7 mouse cellular contexts compared by ENCODE assay signal in genomic region chr13:99447403-99448199, GRCm38 (mm10).
DNase-seq lines count a peak whose midpoint lies in the region; ATAC-seq and TF ChIP-seq lines count a peak whose summit lies in the region.

No protein-coding gene starts in this region.

- peaks cover 41% of the 10 kb centered on the region for H3K36me3 ChIP-seq in forebrain, embryonic 10.5 days (replicated peaks)
- H3K36me3 ChIP-seq in hindbrain, embryonic 10.5 days = peaks cover 34% of the 10 kb centered on the region
- peaks cover 2% of the 10 kb centered on the region; the same call in 1 of the 2 replicates for H3K36me3 ChIP-seq in midbrain, embryonic 11.5 days (ENCODE audit: control insufficient read depth, insufficient read depth, low read length)
- no peaks in the 10 kb centered on the region for H3K36me3 ChIP-seq in stomach, postnatal 0 days (ENCODE audit: control insufficient read depth, insufficient read depth, low read length)

- peaks cover 89% of the 10 kb centered on the region for H3K4me1 ChIP-seq in forebrain, embryonic 10.5 days
- peaks cover 88% of the 10 kb centered on the region for H3K4me1 ChIP-seq in hindbrain, embryonic 10.5 days (replicated peaks)
- peaks cover 56% of the 10 kb centered on the region for H3K4me1 ChIP-seq in midbrain, embryonic 11.5 days (ENCODE audit: control insufficient read depth, insufficient read depth, low read length)
- no peaks in the 10 kb centered on the region for H3K4me1 ChIP-seq in stomach, postnatal 0 days (replicated peaks; ENCODE audit: control insufficient read depth, insufficient read depth)

- peak overlapping the region; percentile 94 for H3K27ac ChIP-seq in forebrain, embryonic 10.5 days
- peak overlapping the region; percentile 93 for H3K27ac ChIP-seq in hindbrain, embryonic 10.5 days
- peak overlapping the region; percentile 94 for H3K27ac ChIP-seq in midbrain, embryonic 11.5 days (ENCODE audit: low read depth, low read length)
- H3K27ac ChIP-seq in stomach, postnatal 0 days (replicated peaks) = no peak overlapping the region

- no peaks in the 10 kb centered on the region for H3K27me3 ChIP-seq in forebrain, embryonic 10.5 days (ENCODE audit: poor library complexity, severe bottlenecking)
- H3K27me3 ChIP-seq in hindbrain, embryonic 10.5 days (ENCODE audit: insufficient read depth, poor library complexity, severe bottlenecking) = no peaks in the 10 kb centered on the region
- H3K27me3 ChIP-seq in midbrain, embryonic 11.5 days (ENCODE audit: control insufficient read depth, insufficient read depth, low read length) = no peaks in the 10 kb centered on the region
- H3K27me3 ChIP-seq in stomach, postnatal 0 days (ENCODE audit: control insufficient read depth, insufficient read depth, low read length) = no peaks in the 10 kb centered on the region

- TF ChIP-seq EP300 in stomach, postnatal 0 days (optimal IDR thresholded peaks at IDR 0.05) = no peak

- peak overlapping the region; percentile 57 for H3K4me3 ChIP-seq in forebrain, embryonic 10.5 days
- peak overlapping the region; percentile 60 for H3K4me3 ChIP-seq in hindbrain, embryonic 10.5 days
- peak overlapping the region; percentile 25 for H3K4me3 ChIP-seq in midbrain, embryonic 11.5 days (ENCODE audit: low read depth, low read length)
- no peak overlapping the region for H3K4me3 ChIP-seq in stomach, postnatal 0 days (ENCODE audit: low read depth, low read length)

- peak overlapping the region; percentile 59 for H3K9ac ChIP-seq in midbrain, embryonic 11.5 days (ENCODE audit: low read length)
- no peak overlapping the region for H3K9ac ChIP-seq in stomach, postnatal 0 days (ENCODE audit: low read length)

- no peak; the same call in 1 of the 2 replicates for TF ChIP-seq CTCF in stomach, postnatal 0 days (IDR thresholded peaks at IDR 0.05; ENCODE audit: low read depth)

- DNase-seq in MN1 (ENCODE audit: low spot score) = peak; percentile 60
- DNase-seq in adrenal gland, postnatal 14 days = peak; percentile 42
- DNase-seq in forebrain, embryonic 10.5 days (ENCODE audit: extremely low spot score, low spot score) = peak; percentile 29
- DNase-seq in hindbrain, embryonic 10.5 days (ENCODE audit: low spot score) = peak; percentile 53
- peak; percentile 90 for DNase-seq in midbrain, embryonic 11.5 days (ENCODE audit: low spot score, missing footprints)
- DNase-seq in stomach, postnatal 0 days (ENCODE audit: low spot score) = no peak
- DNase-seq in B cell, adult 2 months = no peak

- WGBS in forebrain, embryonic 10.5 days = 49% methylated on average over 11 of the region's 11 CpGs
- WGBS in hindbrain, embryonic 10.5 days = 21% methylated on average over 11 of the region's 11 CpGs
- 24% methylated on average over 11 of the region's 11 CpGs for WGBS in midbrain, embryonic 11.5 days
- 47% methylated on average over 11 of the region's 11 CpGs for WGBS in stomach, postnatal 0 days

- no peaks in the 10 kb centered on the region for H3K9me3 ChIP-seq in forebrain, embryonic 10.5 days
- no peaks in the 10 kb centered on the region for H3K9me3 ChIP-seq in hindbrain, embryonic 10.5 days
- no peaks in the 10 kb centered on the region for H3K9me3 ChIP-seq in midbrain, embryonic 11.5 days (ENCODE audit: control insufficient read depth, low read length)
- H3K9me3 ChIP-seq in stomach, postnatal 0 days (ENCODE audit: control insufficient read depth, low read length) = no peaks in the 10 kb centered on the region

- H3K4me2 ChIP-seq in midbrain, embryonic 11.5 days = peak overlapping the region; percentile 61
- no peak overlapping the region for H3K4me2 ChIP-seq in stomach, postnatal 0 days (replicated peaks; ENCODE audit: low read depth)

- ATAC-seq in midbrain, embryonic 11.5 days (ENCODE audit: low FRiP score) = peak; percentile 35
- ATAC-seq in stomach, postnatal 0 days (ENCODE audit: low FRiP score, low TSS enrichment) = peak; percentile 24; the same call in 1 of the 2 replicates

Comparison
In these comparisons a context has a peak if more than half of its experiments do, and no peak if none do; other contexts are left out.
1. DNase-seq: peak in MN1 (single experiment), adrenal gland, postnatal 14 days (single experiment), forebrain, embryonic 10.5 days (single experiment), hindbrain, embryonic 10.5 days (single experiment) and midbrain, embryonic 11.5 days (single experiment); none in stomach, postnatal 0 days (single experiment) and B cell, adult 2 months (0 of 2).